Mouse (Mus musculus) brain, adult 10 weeks (tissue): ENCODE data around the gene Scgb2b7. TPM values are rescaled to one million over a fixed set of nuclear protein-coding genes. Genes with fewer than 3 reads are reported as not detected.

ENCODE experiments used
- polyA plus RNA-seq: library from polyadenylated mRNA; stranded (reverse); fragments of 350-450 nt; fragmentation: Illumina TruSeq; extraction: RNeasy Lipid Tissue Mini Kit (QIAGEN cat#74804); gene quantifications from one replicate; pipeline ENCODE4 v1.2.3, GENCODE M21; 2015; ENCODE audit warnings: low read depth, low replicate concordance

Gene Scgb2b7
- polyA plus RNA-seq = not detected

GRCm38 (mm10) chr7:31705657-31706056, at the start of gene Scgb2b7:
Gene Scgb2b7, minus strand, starts transcription at chr7:31705757.

GRCm38 (mm10) chr7:31712365-31712764, 6.8 kb upstream of the Scgb2b7 start, which contains the start of gene Scgb1b7:
Gene Scgb1b7, plus strand, starts transcription at chr7:31712665.

Other genes with a start within 250 kb of the Scgb2b7 start
- gene Scgb1b7, start 6.9 kb upstream of the Scgb2b7 start, polyA plus RNA-seq = not detected